Mouse (Mus musculus) heart, adult 2 months (tissue): ENCODE measurements at regions not wholly inside any gene's neighbourhood (a gene's known extent, or its start where the extent isn't known, plus 50 kb on each side); places are given as distances from the start of the nearest gene placed in this dataset.

ENCODE experiments used
- DNase-seq, 2 experiments: peaks; one replicate each; pipeline ENCODE4 v3.0.0; 2021
- H3K27ac ChIP-seq: fragments of 200-600 bp; 2 replicates; pipeline ENCODE4 v1.8.1; 2022
- H3K27me3 ChIP-seq: fragments of 200-500 bp; 2 replicates; pipeline ENCODE4 v1.6.1; 2012; ENCODE audit warnings: mild to moderate bottlenecking, low read length, inconsistent platforms, mixed read lengths; ENCODE audit not compliant: control insufficient read depth, insufficient read depth
- H3K36me3 ChIP-seq: fragments of 200-500 bp; 2 replicates; pipeline ENCODE4 v1.6.1; 2012; ENCODE audit warnings: low read length, inconsistent platforms; ENCODE audit not compliant: control insufficient read depth, insufficient read depth
- H3K4me1 ChIP-seq: fragments of 200-500 bp; 2 replicates; pipeline ENCODE4 v1.6.1; 2011; ENCODE audit warnings: low read length; ENCODE audit not compliant: control insufficient read depth, insufficient read depth
- H3K4me3 ChIP-seq: fragments of 200-600 bp; 2 replicates; pipeline ENCODE4 v1.8.1; 2022
- H3K79me2 ChIP-seq: fragments of 200-500 bp; replicated peaks from 2 replicates; pipeline ENCODE4 v1.6.1; 2012; ENCODE audit warnings: mild to moderate bottlenecking, inconsistent platforms, low read length, moderate library complexity, mixed read lengths; ENCODE audit not compliant: control insufficient read depth, insufficient read depth
- H3K9ac ChIP-seq: fragments of 200-500 bp; 2 replicates; pipeline ENCODE4 v1.6.1; 2012; ENCODE audit warnings: low read depth, mild to moderate bottlenecking, control low read depth, inconsistent platforms, low read length, mixed read lengths
- CTCF ChIP-seq: fragments of 200-600 bp; IDR thresholded peaks from 2 replicates; pipeline ENCODE4 v1.8.1; 2022; ENCODE audit warnings: antibody characterized with exemption, mild to moderate bottlenecking, moderate library complexity
- EP300 ChIP-seq: fragments of 200-500 bp; IDR thresholded peaks from 2 replicates; pipeline ENCODE4 v1.6.1; 2011; ENCODE audit warnings: low read depth, low read length, control low read depth; ENCODE audit not compliant: insufficient read depth
- POLR2A ChIP-seq: fragments of 200-500 bp; IDR thresholded peaks from 2 replicates; pipeline ENCODE4 v1.6.1; 2011; ENCODE audit warnings: mild to moderate bottlenecking, low read depth, low read length, control low read depth; ENCODE audit not compliant: insufficient read depth
- WGBS: fragments of 180-500 bp; shearing (Covaris S2); methylation state at CpG from one replicate; pipeline ENCODE4 v1.1.7; 2018; 5-methylcytosine and 5-hydroxymethylcytosine counted together
- intact Hi-C: fragments of 180-260 bp; cut with DNase I; formaldehyde crosslinking; loops from one replicate; pipeline ENCODE4 v1.15.1; 2025

DNA sequence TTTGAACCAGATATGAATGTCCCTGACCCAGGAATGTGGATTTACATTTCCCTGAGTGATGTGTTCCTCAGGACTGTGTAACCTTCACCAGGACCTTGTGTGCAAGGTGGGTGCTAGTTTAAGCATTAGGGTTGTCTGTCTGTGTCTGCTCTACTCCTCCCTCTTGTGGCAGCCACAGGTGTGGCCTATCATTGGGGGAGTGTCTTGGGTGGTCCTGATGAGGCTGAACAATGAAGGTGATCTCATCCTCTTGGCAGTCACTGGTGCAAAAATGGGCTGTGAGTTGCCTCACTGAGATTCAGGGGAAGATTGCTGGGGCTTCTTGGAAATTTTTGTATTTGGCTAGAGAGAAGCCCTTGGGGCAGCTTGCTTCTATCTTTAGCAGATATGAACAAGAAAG is 179.4 kb upstream of the Ube2e1 start:
- TF ChIP-seq EP300 (no peak), CTCF (peak; percentile 50), POLR2A (no peak)
- Histone ChIP-seq H3K27me3 (no peaks in the 10 kb centered on the region), H3K4me3 (no peak overlapping the region), H3K27ac (no peak overlapping the region), H3K36me3 (no peaks in the 10 kb centered on the region), H3K4me1 (no peaks in the 10 kb centered on the region), H3K9ac (no peak overlapping the region), H3K79me2 (no peaks in the 10 kb centered on the region)
- intact Hi-C loops = no loop called here
- DNase-seq = no peak

GRCm38 (mm10) chr14:18508359-18508647 is 176.6 kb upstream of the Ube2e1 start:
- Histone ChIP-seq H3K36me3 (no peaks in the 10 kb centered on the region), H3K27ac (no peak overlapping the region), H3K9ac (no peak overlapping the region), H3K79me2 (no peaks in the 10 kb centered on the region), H3K4me3 (no peak overlapping the region), H3K27me3 (no peaks in the 10 kb centered on the region), H3K4me1 (no peaks in the 10 kb centered on the region)
- TF ChIP-seq CTCF = no peak
- TF ChIP-seq POLR2A = no peak
- TF ChIP-seq EP300 = no peak
- no peak for DNase-seq
- WGBS = 85% methylated on average over 1 of the region's 1 CpGs
- intact Hi-C loops = loop anchor here (5.0 kb wide), 1 partner anchor 504 kb away; no protein-coding TSS in a partner anchor

GRCm38 (mm10) chr14:18507582-18508358 is 176.1 kb upstream of the Ube2e1 start:
- no peak for DNase-seq
- Histone ChIP-seq H3K4me1 (no peaks in the 10 kb centered on the region), H3K9ac (no peak overlapping the region), H3K4me3 (no peak overlapping the region), H3K36me3 (no peaks in the 10 kb centered on the region), H3K27me3 (no peaks in the 10 kb centered on the region), H3K79me2 (no peaks in the 10 kb centered on the region), H3K27ac (no peak overlapping the region)
- intact Hi-C loops = loop anchor here (5.0 kb wide), 1 partner anchor 505 kb away; no protein-coding TSS in a partner anchor
- WGBS = 82% methylated on average over 3 of the region's 3 CpGs
- TF ChIP-seq CTCF = no peak
- TF ChIP-seq EP300 = no peak
- TF ChIP-seq POLR2A = no peak

- no peaks in the 10 kb centered on the region for H3K27me3 ChIP-seq
- DNase-seq = no peak
- intact Hi-C loops = loop anchor here (5.0 kb wide), 1 partner anchor 506 kb away; no protein-coding TSS in a partner anchor
- TF ChIP-seq CTCF (peak; percentile 69), POLR2A (no peak)
- no peak overlapping the region for H3K9ac ChIP-seq
- WGBS = 21% methylated on average over 4 of the region's 4 CpGs
- H3K4me1 ChIP-seq = no peaks in the 10 kb centered on the region
- no peak overlapping the region for H3K27ac ChIP-seq
- H3K36me3 ChIP-seq = no peaks in the 10 kb centered on the region
- no peaks in the 10 kb centered on the region for H3K79me2 ChIP-seq
- no peak overlapping the region for H3K4me3 ChIP-seq
Observed at GRCm38 (mm10) chr14:18506168-18506567, 174.5 kb upstream of the Ube2e1 start.

- no peak for TF ChIP-seq CTCF
- TF ChIP-seq POLR2A = no peak
- no peak for TF ChIP-seq EP300
- Histone ChIP-seq H3K79me2 (no peaks in the 10 kb centered on the region), H3K9ac (no peak overlapping the region), H3K4me3 (no peak overlapping the region), H3K27ac (no peak overlapping the region), H3K4me1 (no peaks in the 10 kb centered on the region), H3K36me3 (no peaks in the 10 kb centered on the region), H3K27me3 (no peaks in the 10 kb centered on the region)
- intact Hi-C loops = no loop called here
- DNase-seq = no peak
Observed at GRCm38 (mm10) chr14:18500249-18500832, 168.7 kb upstream of the Ube2e1 start.

DNA sequence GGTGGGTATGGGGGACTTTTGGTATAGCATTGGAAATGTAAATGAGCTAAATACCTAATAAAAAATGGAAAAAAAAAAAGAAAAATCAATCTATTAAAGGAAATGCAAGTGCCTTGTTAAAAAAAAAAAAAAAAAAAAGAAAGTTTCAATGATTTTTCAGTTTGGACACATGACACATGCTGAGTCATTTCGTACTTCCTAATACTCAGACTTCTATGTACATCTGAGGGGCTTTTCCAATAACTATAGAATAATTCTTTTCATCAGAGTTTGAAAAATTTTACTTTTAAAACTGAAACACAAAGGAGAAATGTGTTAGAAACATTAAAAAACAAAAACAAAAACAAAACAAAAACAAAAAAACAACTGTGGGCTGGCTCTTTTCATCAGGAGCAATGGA is 162.4 kb upstream of the Ube2e1 start:
- H3K27me3 ChIP-seq = no peaks in the 10 kb centered on the region
- intact Hi-C loops = no loop called here
- no peak overlapping the region for H3K27ac ChIP-seq
- DNase-seq = no peak
- WGBS = 80% methylated on average over 1 of the region's 1 CpGs
- H3K4me3 ChIP-seq = no peak overlapping the region
- H3K4me1 ChIP-seq = no peaks in the 10 kb centered on the region
- TF ChIP-seq EP300 (no peak), POLR2A (no peak), CTCF (no peak)
- no peak overlapping the region for H3K9ac ChIP-seq
- no peaks in the 10 kb centered on the region for H3K79me2 ChIP-seq
- H3K36me3 ChIP-seq = no peaks in the 10 kb centered on the region
